Mouse (Mus musculus): ENCODE results near the gene Rrbp1.

- TF ChIP-seq CTCF (IDR thresholded peaks at IDR 0.05; ENCODE audit: extremely low read depth, insufficient read depth, insufficient read length, insufficient replicate concordance) (no peak), POLR2A (IDR thresholded peaks at IDR 0.05; ENCODE audit: low read depth, low read length) (no peak)
Observed at GRCm38 (mm10) chr2:144032664-144033063, 21.6 kb upstream of the Rrbp1 start, which contains the start of gene Banf2.

Data from spleen, adult 2 months (tissue).